Mouse (Mus musculus): ENCODE measurements at regions not wholly inside any gene's neighbourhood (a gene's known extent, or its start where the extent isn't known, plus 50 kb on each side); places are given as distances from the start of the nearest gene placed in this dataset.

DNA sequence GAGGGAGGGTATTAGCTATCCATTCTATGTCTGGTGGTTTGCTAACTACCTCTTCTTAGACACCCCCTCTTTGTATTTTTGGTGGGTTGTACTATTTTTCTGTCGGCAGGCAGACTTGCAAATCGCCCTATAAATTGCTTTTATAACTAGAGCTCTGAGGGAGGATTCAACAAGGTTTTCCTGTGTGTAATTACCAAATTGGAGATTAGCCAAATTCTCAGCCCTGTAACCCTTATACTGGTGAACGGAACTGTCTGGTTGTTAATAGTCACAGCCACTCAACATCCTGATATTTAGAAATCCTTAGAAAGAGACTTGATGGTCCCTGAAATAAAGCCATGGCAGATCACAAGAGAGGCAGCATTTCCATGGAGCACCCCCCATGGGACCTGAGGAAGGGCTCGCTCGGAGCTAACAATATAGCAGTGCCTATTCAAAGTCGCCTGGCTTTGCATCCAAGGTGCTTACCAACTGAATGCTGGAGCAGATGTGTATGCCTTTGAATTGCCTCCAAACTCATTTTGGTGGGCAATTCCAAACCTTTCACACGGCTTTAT lies 333.0 kb downstream of the Nedd1 start:
- H3K9ac ChIP-seq (ENCODE audit: low read length), result no peak overlapping the region
- peak; percentile 70 for ATAC-seq
- no peaks in the 10 kb centered on the region for H3K9me3 ChIP-seq (replicated peaks; ENCODE audit: control insufficient read depth, low read length)
- H3K4me2 ChIP-seq (ENCODE audit: low read length), result no peak overlapping the region
- no peaks in the 10 kb centered on the region for H3K36me3 ChIP-seq (ENCODE audit: control insufficient read depth, insufficient read depth, low read length)
- 9% methylated on average over 7 of the region's 7 CpGs for WGBS
- no peak overlapping the region; the same call in 1 of the 2 replicates for H3K27ac ChIP-seq (ENCODE audit: low read depth, low read length)
- no peaks in the 10 kb centered on the region for H3K27me3 ChIP-seq (replicated peaks; ENCODE audit: control insufficient read depth, insufficient read depth, low read length)
- H3K4me1 ChIP-seq (ENCODE audit: control insufficient read depth, insufficient read depth, low read length), result no peaks in the 10 kb centered on the region; the same call in none of the 2 replicates
- H3K4me3 ChIP-seq (ENCODE audit: low read depth, low read length), result no peak overlapping the region
- peak; percentile 81 for DNase-seq (ENCODE audit: low spot score)

DNA sequence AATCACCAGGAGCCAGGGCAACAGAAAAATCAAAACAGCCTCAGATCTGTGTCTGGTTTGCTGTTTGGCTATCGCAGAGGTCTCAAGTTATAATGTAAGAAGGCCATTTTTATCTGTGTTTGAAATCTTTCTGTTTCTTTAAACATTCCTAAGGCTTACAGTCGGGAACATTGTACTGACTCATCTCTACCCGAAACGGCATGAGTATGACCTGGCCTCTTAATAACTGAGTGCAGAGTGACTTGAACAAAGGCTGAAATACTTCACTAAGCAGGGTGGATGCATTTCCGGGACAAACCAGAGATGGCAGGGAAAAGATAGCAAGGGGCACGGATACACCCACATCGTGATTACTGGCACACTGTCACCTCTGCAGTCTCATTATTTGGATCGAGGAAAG lies 355.1 kb downstream of the Nedd1 start:
- DNase-seq (ENCODE audit: low spot score), result no peak
- Histone ChIP-seq H3K9me3 (replicated peaks; ENCODE audit: control insufficient read depth, low read length) (no peaks in the 10 kb centered on the region), H3K36me3 (ENCODE audit: control insufficient read depth, insufficient read depth, low read length) (no peaks in the 10 kb centered on the region), H3K27me3 (replicated peaks; ENCODE audit: control insufficient read depth, insufficient read depth, low read length) (no peaks in the 10 kb centered on the region), H3K4me3 (ENCODE audit: low read depth, low read length) (no peak overlapping the region), H3K4me1 (ENCODE audit: control insufficient read depth, insufficient read depth, low read length) (no peaks in the 10 kb centered on the region), H3K4me2 (ENCODE audit: low read length) (no peak overlapping the region), H3K9ac (ENCODE audit: low read length) (no peak overlapping the region), H3K27ac (ENCODE audit: low read depth, low read length) (no peak overlapping the region)
- ATAC-seq, result no peak
- 88% methylated on average over 8 of the region's 8 CpGs for WGBS

DNA sequence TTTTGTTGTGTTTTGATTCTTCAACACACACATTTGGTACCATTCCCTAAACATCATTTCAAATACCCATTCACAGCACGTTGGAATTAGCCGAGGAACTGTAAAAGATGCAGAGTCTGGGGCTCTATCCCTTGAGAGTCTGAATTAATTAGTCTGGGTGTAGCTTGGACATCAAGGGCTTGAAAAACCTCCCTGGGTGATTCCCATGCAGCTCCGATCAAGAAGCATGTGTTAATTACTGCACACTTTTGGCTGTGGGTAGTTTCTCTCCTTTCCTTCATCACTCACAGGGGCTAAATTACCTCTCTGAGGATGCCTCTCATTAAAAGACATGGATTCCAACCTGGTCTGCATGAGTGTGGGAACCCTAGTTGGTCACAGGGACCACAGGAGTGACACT lies 365.5 kb downstream of the Nedd1 start:
- Histone ChIP-seq H3K9me3 (replicated peaks; ENCODE audit: control insufficient read depth, low read length) (no peaks in the 10 kb centered on the region), H3K4me2 (ENCODE audit: low read length) (no peak overlapping the region), H3K4me3 (ENCODE audit: low read depth, low read length) (no peak overlapping the region), H3K27me3 (replicated peaks; ENCODE audit: control insufficient read depth, insufficient read depth, low read length) (no peaks in the 10 kb centered on the region), H3K27ac (ENCODE audit: low read depth, low read length) (no peak overlapping the region), H3K4me1 (ENCODE audit: control insufficient read depth, insufficient read depth, low read length) (peaks cover 7% of the 10 kb centered on the region), H3K9ac (ENCODE audit: low read length) (no peak overlapping the region), H3K36me3 (ENCODE audit: control insufficient read depth, insufficient read depth, low read length) (no peaks in the 10 kb centered on the region)
- ATAC-seq, result no peak; the same call in 1 of the 2 replicates
- WGBS, result 10% methylated on average over 3 of the region's 3 CpGs
- peak; percentile 37 for DNase-seq (ENCODE audit: low spot score)

DNA sequence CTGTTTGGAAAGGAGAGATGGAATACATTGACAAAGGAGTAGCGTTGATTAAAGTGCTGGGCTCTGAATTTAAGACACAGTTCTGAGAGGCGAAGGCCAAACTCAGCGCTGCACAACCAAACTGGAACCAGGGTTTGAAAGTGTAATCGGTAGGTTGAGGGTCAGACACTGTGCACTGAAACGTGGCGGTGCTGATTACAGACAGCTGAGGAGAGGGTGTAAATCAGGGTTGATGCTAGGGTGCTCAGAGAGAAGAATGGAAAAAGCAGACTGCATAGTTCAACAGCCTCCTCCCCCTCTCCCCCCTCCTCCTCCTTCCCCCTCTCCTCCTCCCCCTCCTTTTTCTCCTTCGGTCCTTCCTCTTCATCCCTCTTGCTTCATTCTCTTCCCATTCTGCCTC lies 373.2 kb downstream of the Nedd1 start:
- 56% methylated on average over 7 of the region's 7 CpGs for WGBS
- no peak overlapping the region for H3K4me3 ChIP-seq (ENCODE audit: low read depth, low read length)
- no peak overlapping the region for H3K4me2 ChIP-seq (ENCODE audit: low read length)
- DNase-seq (ENCODE audit: low spot score) (no peak), ATAC-seq (no peak)
- no peak overlapping the region for H3K9ac ChIP-seq (ENCODE audit: low read length)
- H3K4me1 ChIP-seq (ENCODE audit: control insufficient read depth, insufficient read depth, low read length), result peaks cover 7% of the 10 kb centered on the region; the same call in 1 of the 2 replicates
- no peaks in the 10 kb centered on the region for H3K27me3 ChIP-seq (replicated peaks; ENCODE audit: control insufficient read depth, insufficient read depth, low read length)
- no peak overlapping the region for H3K27ac ChIP-seq (ENCODE audit: low read depth, low read length)
- H3K9me3 ChIP-seq (replicated peaks; ENCODE audit: control insufficient read depth, low read length), result no peaks in the 10 kb centered on the region
- H3K36me3 ChIP-seq (ENCODE audit: control insufficient read depth, insufficient read depth, low read length), result no peaks in the 10 kb centered on the region

DNA sequence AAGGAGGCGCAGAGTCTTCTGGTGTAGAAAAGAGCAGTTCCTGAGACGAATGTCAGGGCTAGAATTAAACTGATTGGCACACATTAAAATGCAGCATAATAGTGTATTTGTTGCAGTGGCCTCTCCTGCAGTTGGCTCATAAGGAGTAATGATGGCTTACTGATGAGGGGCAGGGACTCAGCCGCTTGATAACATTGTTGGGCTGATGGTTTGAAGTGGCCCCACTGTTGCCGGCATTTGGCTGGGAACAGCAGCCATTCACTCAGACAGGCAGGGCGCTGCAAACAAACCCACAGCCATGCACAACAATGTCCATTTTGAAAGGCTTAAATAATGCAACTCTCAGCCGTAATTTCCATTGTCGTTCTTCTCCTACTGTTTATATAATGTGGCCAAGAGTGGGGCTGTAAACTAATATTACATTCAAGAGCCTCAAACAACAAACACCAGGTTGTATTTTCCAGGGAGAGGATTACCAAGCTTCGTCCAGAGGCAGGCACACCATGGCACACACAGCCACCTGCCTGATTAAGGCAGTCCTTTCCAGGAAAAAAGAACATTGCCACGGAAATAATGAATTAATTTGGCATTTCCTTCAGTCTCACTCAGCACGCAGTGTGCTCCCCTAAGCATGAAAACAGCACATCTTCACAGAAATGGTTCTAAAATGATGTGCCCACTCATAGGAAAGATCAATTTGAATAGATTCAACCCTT lies 374.1 kb downstream of the Nedd1 start:
- Histone ChIP-seq H3K4me2 (ENCODE audit: low read length) (no peak overlapping the region), H3K27ac (ENCODE audit: low read depth, low read length) (no peak overlapping the region), H3K4me3 (ENCODE audit: low read depth, low read length) (no peak overlapping the region), H3K27me3 (replicated peaks; ENCODE audit: control insufficient read depth, insufficient read depth, low read length) (no peaks in the 10 kb centered on the region), H3K9ac (ENCODE audit: low read length) (no peak overlapping the region), H3K9me3 (replicated peaks; ENCODE audit: control insufficient read depth, low read length) (no peaks in the 10 kb centered on the region), H3K36me3 (ENCODE audit: control insufficient read depth, insufficient read depth, low read length) (no peaks in the 10 kb centered on the region), H3K4me1 (ENCODE audit: control insufficient read depth, insufficient read depth, low read length) (peaks cover 7% of the 10 kb centered on the region; the same call in 1 of the 2 replicates)
- 15% methylated on average over 10 of the region's 10 CpGs for WGBS
- peak; percentile 78 for ATAC-seq
- DNase-seq (ENCODE audit: low spot score), result peak; percentile 68

DNA sequence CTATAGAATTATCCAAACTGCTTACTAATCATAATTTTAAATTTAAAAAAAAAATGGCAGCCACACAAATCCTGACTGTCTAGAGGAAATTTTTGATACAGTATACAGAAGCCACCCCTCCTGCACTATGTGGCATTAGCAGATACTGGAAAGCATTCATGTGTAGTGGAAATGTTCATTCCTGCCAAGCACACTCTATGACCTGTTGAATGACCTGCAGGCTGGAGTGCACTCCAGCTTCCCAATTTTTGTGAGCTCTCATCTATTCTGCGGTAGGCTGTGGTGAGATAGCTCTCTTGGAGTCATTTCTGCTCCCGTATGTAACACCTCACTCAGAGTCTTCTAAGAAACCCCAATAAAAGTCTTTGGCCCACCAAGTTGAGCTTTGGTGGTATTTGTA lies 382.5 kb downstream of the Nedd1 start:
- Histone ChIP-seq H3K4me2 (ENCODE audit: low read length) (no peak overlapping the region), H3K27ac (ENCODE audit: low read depth, low read length) (no peak overlapping the region), H3K9me3 (replicated peaks; ENCODE audit: control insufficient read depth, low read length) (no peaks in the 10 kb centered on the region), H3K4me1 (ENCODE audit: control insufficient read depth, insufficient read depth, low read length) (no peaks in the 10 kb centered on the region), H3K27me3 (replicated peaks; ENCODE audit: control insufficient read depth, insufficient read depth, low read length) (no peaks in the 10 kb centered on the region), H3K4me3 (ENCODE audit: low read depth, low read length) (no peak overlapping the region), H3K36me3 (ENCODE audit: control insufficient read depth, insufficient read depth, low read length) (no peaks in the 10 kb centered on the region), H3K9ac (ENCODE audit: low read length) (no peak overlapping the region)
- DNase-seq (ENCODE audit: low spot score), result no peak
- 95% methylated on average over 2 of the region's 2 CpGs for whole genome bisulfite sequencing
- no peak for ATAC-seq

DNA sequence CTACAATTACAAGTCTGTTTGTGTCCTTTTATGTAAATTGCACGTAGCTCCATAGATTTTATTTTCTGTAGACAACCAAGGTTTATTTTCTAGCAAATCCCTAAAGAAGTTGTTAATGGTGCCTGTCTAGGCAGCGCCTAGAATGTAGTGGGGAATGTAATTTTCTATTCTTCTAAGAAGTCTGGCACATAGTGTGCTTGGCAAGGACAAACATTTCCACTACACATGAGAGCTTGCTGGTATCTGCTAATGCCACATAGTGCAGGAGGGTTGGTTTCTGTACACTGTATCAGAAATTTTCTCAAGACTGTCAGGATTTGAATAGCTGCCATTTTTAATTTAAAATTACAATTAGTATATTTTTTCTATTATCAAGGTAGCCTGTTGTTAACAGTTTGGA lies 385.3 kb downstream of the Nedd1 start:
- WGBS, result 45% methylated on average over 2 of the region's 2 CpGs
- Histone ChIP-seq H3K4me3 (ENCODE audit: low read depth, low read length) (no peak overlapping the region), H3K4me2 (ENCODE audit: low read length) (no peak overlapping the region), H3K9me3 (replicated peaks; ENCODE audit: control insufficient read depth, low read length) (no peaks in the 10 kb centered on the region), H3K27ac (ENCODE audit: low read depth, low read length) (peak overlapping the region; percentile 49; the same call in 1 of the 2 replicates), H3K4me1 (ENCODE audit: control insufficient read depth, insufficient read depth, low read length) (peaks cover 15% of the 10 kb centered on the region; the same call in 1 of the 2 replicates), H3K36me3 (ENCODE audit: control insufficient read depth, insufficient read depth, low read length) (no peaks in the 10 kb centered on the region), H3K9ac (ENCODE audit: low read length) (no peak overlapping the region), H3K27me3 (replicated peaks; ENCODE audit: control insufficient read depth, insufficient read depth, low read length) (no peaks in the 10 kb centered on the region)
- ATAC-seq (no peak), DNase-seq (ENCODE audit: low spot score) (peak; percentile 64)

DNA sequence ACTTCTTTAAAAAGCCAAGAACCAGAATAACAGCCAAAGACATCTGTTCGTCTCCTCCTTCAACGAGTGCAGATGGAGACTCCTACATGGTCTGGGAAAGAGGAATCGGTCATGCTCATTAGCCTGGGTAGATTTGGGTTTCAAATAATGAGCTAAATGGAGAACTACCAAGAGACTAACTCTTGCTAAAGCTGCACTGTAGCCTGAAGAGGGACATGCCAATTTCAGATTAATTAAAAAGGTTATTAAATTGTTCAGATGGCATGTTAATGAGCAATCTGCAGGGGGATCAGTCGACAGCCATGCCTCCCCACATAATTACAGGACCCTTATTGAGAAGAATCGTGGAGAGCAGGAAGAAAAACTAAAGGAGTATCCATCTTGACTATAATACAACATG lies 386.1 kb downstream of the Nedd1 start:
- no peak overlapping the region for H3K9ac ChIP-seq (ENCODE audit: low read length)
- no peaks in the 10 kb centered on the region for H3K27me3 ChIP-seq (replicated peaks; ENCODE audit: control insufficient read depth, insufficient read depth, low read length)
- H3K4me2 ChIP-seq (ENCODE audit: low read length), result no peak overlapping the region
- no peak overlapping the region for H3K27ac ChIP-seq (ENCODE audit: low read depth, low read length)
- no peak for ATAC-seq
- 20% methylated on average over 5 of the region's 5 CpGs for WGBS
- no peak overlapping the region for H3K4me3 ChIP-seq (ENCODE audit: low read depth, low read length)
- H3K36me3 ChIP-seq (ENCODE audit: control insufficient read depth, insufficient read depth, low read length), result no peaks in the 10 kb centered on the region
- peaks cover 15% of the 10 kb centered on the region; the same call in 1 of the 2 replicates for H3K4me1 ChIP-seq (ENCODE audit: control insufficient read depth, insufficient read depth, low read length)
- no peaks in the 10 kb centered on the region for H3K9me3 ChIP-seq (replicated peaks; ENCODE audit: control insufficient read depth, low read length)
- DNase-seq (ENCODE audit: low spot score), result peak; percentile 69

DNA sequence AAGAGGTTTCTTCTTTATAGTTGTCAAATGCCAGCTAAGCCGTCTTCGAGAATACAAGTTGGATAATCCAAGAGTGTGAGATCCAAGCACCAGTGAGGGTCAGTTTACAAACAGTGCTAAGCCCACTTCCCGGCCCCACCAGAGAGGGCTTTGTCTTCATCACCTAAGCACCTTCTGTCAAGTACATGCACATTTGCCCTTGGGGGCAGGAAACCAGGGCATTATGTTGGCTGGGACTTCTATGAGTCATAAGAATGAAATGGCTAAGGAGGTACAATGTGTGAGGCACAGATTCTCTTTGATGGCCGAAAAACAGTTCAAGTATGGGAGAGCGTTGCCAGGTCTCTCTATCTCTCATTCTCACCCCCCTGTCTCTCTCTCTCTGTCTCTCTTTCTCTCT lies 387.1 kb downstream of the Nedd1 start:
- Histone ChIP-seq H3K4me3 (ENCODE audit: low read depth, low read length) (no peak overlapping the region), H3K36me3 (ENCODE audit: control insufficient read depth, insufficient read depth, low read length) (no peaks in the 10 kb centered on the region), H3K27ac (ENCODE audit: low read depth, low read length) (peak overlapping the region; percentile 10; the same call in 1 of the 2 replicates), H3K9me3 (replicated peaks; ENCODE audit: control insufficient read depth, low read length) (no peaks in the 10 kb centered on the region), H3K9ac (ENCODE audit: low read length) (no peak overlapping the region), H3K4me2 (ENCODE audit: low read length) (no peak overlapping the region), H3K4me1 (ENCODE audit: control insufficient read depth, insufficient read depth, low read length) (peaks cover 15% of the 10 kb centered on the region; the same call in 1 of the 2 replicates), H3K27me3 (replicated peaks; ENCODE audit: control insufficient read depth, insufficient read depth, low read length) (no peaks in the 10 kb centered on the region)
- WGBS, result 47% methylated on average over 5 of the region's 5 CpGs
- ATAC-seq, result no peak
- DNase-seq (ENCODE audit: low spot score), result no peak
